In genomic region chrX:51681170-51681667, GRCm38 (mm10) we compare ENCODE assay signal across 8 mouse cellular contexts. TPM values are rescaled to one million over a fixed set of nuclear protein-coding genes. Genes with fewer than 3 reads are reported as not detected.
DNase-seq lines count a peak whose midpoint lies in the region; ATAC-seq and TF ChIP-seq lines count a peak whose summit lies in the region.

No protein-coding gene starts in this region.

- intact Hi-C loops in gastrocnemius, adult 2 months (cut with DNase I) = no loop called here
- intact Hi-C loops in left cerebral cortex, postnatal 4 days (cut with DNase I) = no loop called here

- H3K4me2 ChIP-seq in forebrain, embryonic 13.5 days = peak overlapping the region; percentile 73
- peak overlapping the region; percentile 89 for H3K4me2 ChIP-seq in hindbrain, embryonic 15.5 days
- H3K4me2 ChIP-seq in neural tube, embryonic 12.5 days (replicated peaks) = peak overlapping the region; percentile 76

- H3K36me3 ChIP-seq in forebrain, embryonic 13.5 days (ENCODE audit: poor library complexity, severe bottlenecking) = no peaks in the 10 kb centered on the region
- no peaks in the 10 kb centered on the region for H3K36me3 ChIP-seq in hindbrain, embryonic 15.5 days
- no peaks in the 10 kb centered on the region for H3K36me3 ChIP-seq in neural tube, embryonic 12.5 days

- 11% methylated on average over 36 of the region's 43 CpGs for WGBS in forebrain, embryonic 13.5 days
- 18% methylated on average over 38 of the region's 43 CpGs for WGBS in hindbrain, embryonic 15.5 days
- WGBS in neural tube, embryonic 12.5 days = 17% methylated on average over 35 of the region's 43 CpGs

- DNase-seq in gastrocnemius, adult 2 months = peak; percentile 49
- no peak for DNase-seq in gastrocnemius, adult 18-20 months (ENCODE audit: low spot score)
- DNase-seq in brain, embryonic 14.5 days (ENCODE audit: low read depth) = peak; percentile 75
- peak; percentile 62 for DNase-seq in left cerebral cortex, postnatal 4 days
- DNase-seq in natural killer cell, adult 2 months (ENCODE audit: low spot score in 2 of 2) = no peak

- no peak for TF ChIP-seq CTCF in gastrocnemius, adult 2 months (IDR thresholded peaks at IDR 0.05)
- TF ChIP-seq CTCF in brain, embryonic 14.5 days (IDR thresholded peaks at IDR 0.05; ENCODE audit: borderline replicate concordance, extremely low read depth, insufficient read depth, insufficient read length) = peak; percentile 29; the same call in 1 of the 2 replicates

- peak overlapping the region; percentile 73 for H3K4me3 ChIP-seq in gastrocnemius, adult 2 months
- peak overlapping the region; percentile 54 for H3K4me3 ChIP-seq in forebrain, embryonic 13.5 days
- H3K4me3 ChIP-seq in hindbrain, embryonic 15.5 days = peak overlapping the region; percentile 53
- peak overlapping the region; percentile 44 for H3K4me3 ChIP-seq in neural tube, embryonic 12.5 days

- peak; percentile 75 for ATAC-seq in forebrain, embryonic 13.5 days
- peak; percentile 63 for ATAC-seq in hindbrain, embryonic 15.5 days (ENCODE audit: low FRiP score, low read depth)
- peak; percentile 75 for ATAC-seq in neural tube, embryonic 12.5 days (ENCODE audit: low FRiP score, low read depth)

- peak overlapping the region; percentile 68 for H3K9ac ChIP-seq in forebrain, embryonic 13.5 days
- peak overlapping the region; percentile 53 for H3K9ac ChIP-seq in hindbrain, embryonic 15.5 days
- peak overlapping the region; percentile 57; the same call in 1 of the 2 replicates for H3K9ac ChIP-seq in neural tube, embryonic 12.5 days

- H3K27ac ChIP-seq in gastrocnemius, adult 2 months = no peak overlapping the region
- peak overlapping the region; percentile 51 for H3K27ac ChIP-seq in forebrain, embryonic 13.5 days
- peak overlapping the region; percentile 70 for H3K27ac ChIP-seq in hindbrain, embryonic 15.5 days (replicated peaks)
- H3K27ac ChIP-seq in neural tube, embryonic 12.5 days = no peak overlapping the region

- H3K4me1 ChIP-seq in forebrain, embryonic 13.5 days = peaks cover 8% of the 10 kb centered on the region; the same call in 1 of the 2 replicates
- H3K4me1 ChIP-seq in hindbrain, embryonic 15.5 days (replicated peaks) = no peaks in the 10 kb centered on the region
- H3K4me1 ChIP-seq in neural tube, embryonic 12.5 days = no peaks in the 10 kb centered on the region

- peaks cover 6% of the 10 kb centered on the region; the same call in 1 of the 2 replicates for H3K27me3 ChIP-seq in forebrain, embryonic 13.5 days
- H3K27me3 ChIP-seq in hindbrain, embryonic 15.5 days = 0 out of 2 replicates have a peak, but pooled peaks cover 3% of the 10 kb centered on the region
- H3K27me3 ChIP-seq in neural tube, embryonic 12.5 days (replicated peaks) = 0 out of 2 replicates have a peak, but pooled peaks cover 13% of the 10 kb centered on the region

- no peaks in the 10 kb centered on the region for H3K9me3 ChIP-seq in forebrain, embryonic 13.5 days (replicated peaks)
- no peaks in the 10 kb centered on the region for H3K9me3 ChIP-seq in hindbrain, embryonic 15.5 days
- H3K9me3 ChIP-seq in neural tube, embryonic 12.5 days = no peaks in the 10 kb centered on the region

- TF ChIP-seq POLR2A in brain, embryonic 14.5 days (IDR thresholded peaks at IDR 0.05; ENCODE audit: borderline replicate concordance, extremely low read depth, insufficient read depth, insufficient read length, poor library complexity, severe bottlenecking) = no peak

RNA-seq across cellular contexts. Expression of gene Hs6st2, which starts 0.4 kb away (rescaled TPM):
- 1 to 10 TPM; 1.9 to 2.4 TPM for total RNA-seq in gastrocnemius, adult 2 months (2021)
- 1 to 10 TPM; 3.2 to 3.5 TPM for total RNA-seq in gastrocnemius, adult 18-20 months (2021)
- polyA plus RNA-seq in brain, embryonic 14.5 days (2012; rRNA removed) = 15.7 and 23.2 TPM in 2 replicates
- polyA plus RNA-seq in forebrain, embryonic 13.5 days (2015; fragmentation: Nextera tagmentation; extraction: Ambion mirVana) = 25.9 and 31.1 TPM in 2 replicates
- 42.1 and 43.5 TPM in 2 replicates for polyA plus RNA-seq in hindbrain, embryonic 15.5 days (2015; fragmentation: Nextera tagmentation; extraction: Ambion mirVana)
- 10 to 100 TPM; 69.8 to 79.8 TPM for total RNA-seq in left cerebral cortex, postnatal 4 days (2021)
- polyA plus RNA-seq in neural tube, embryonic 12.5 days (2016; fragmentation: Nextera tagmentation; extraction: Ambion mirVana) = 12.4 and 14.3 TPM in 2 replicates

Comparison
In these comparisons a context has a peak if more than half of its experiments do, and no peak if none do; other contexts are left out.
1. DNase-seq: peak in gastrocnemius, adult 2 months (single experiment), brain, embryonic 14.5 days (single experiment) and left cerebral cortex, postnatal 4 days (single experiment); none in gastrocnemius, adult 18-20 months (single experiment) and natural killer cell, adult 2 months (0 of 2).
2. H3K27ac ChIP-seq: peak in forebrain, embryonic 13.5 days (single experiment) and hindbrain, embryonic 15.5 days (single experiment); none in gastrocnemius, adult 2 months (single experiment) and neural tube, embryonic 12.5 days (single experiment).
3. Peak in every context shown above with its lines, with median percentiles within 50 percentile points of each other: H3K4me3 ChIP-seq, ATAC-seq, H3K4me2 ChIP-seq and H3K9ac ChIP-seq.